Mouse (Mus musculus): ENCODE measurements around the gene Socs7.
"Not testable (repeated sequence)": the region's sequence is repeated elsewhere in the genome, so short reads cannot be mapped to it uniquely, and the experiment has no call there.

Gene Socs7

GRCm38 (mm10) chr11:97361948-97362648 lies at the start of gene Socs7:
Socs7 (plus strand) TSS chr11:97362551.
- DNase-seq = peak; percentile 94

- not testable (repeated sequence) for DNase-seq
These were observed 49.5 kb upstream of the Socs7 start for GRCm38 (mm10) chr11:97312871-97313270.

- no peak for DNase-seq
These were observed 48.2 kb upstream of the Socs7 start for GRCm38 (mm10) chr11:97314110-97314509.

- no peak for DNase-seq
These were observed 47.4 kb upstream of the Socs7 start for GRCm38 (mm10) chr11:97314751-97315503.

- peak; percentile 100 for DNase-seq
These were observed 46.5 kb upstream of the Socs7 start, which contains the start of gene Mrpl45 for GRCm38 (mm10) chr11:97315504-97316503. Mrpl45 (plus strand) TSS chr11:97315716.

- DNase-seq = no peak
These were observed 41.2 kb upstream of the Socs7 start for GRCm38 (mm10) chr11:97321197-97321596.

GRCm38 (mm10) chr11:97321894-97322600 lies 40.3 kb upstream of the Socs7 start:
- DNase-seq = not testable (repeated sequence)

GRCm38 (mm10) chr11:97325224-97325623 lies 37.1 kb upstream of the Socs7 start:
- DNase-seq = no peak

- peak; percentile 81 for DNase-seq
These were observed 34.2 kb upstream of the Socs7 start for GRCm38 (mm10) chr11:97328148-97328547.

- no peak for DNase-seq
These were observed 32.0 kb upstream of the Socs7 start for GRCm38 (mm10) chr11:97330315-97330714.

GRCm38 (mm10) chr11:97331231-97332190 lies 30.8 kb upstream of the Socs7 start:
- DNase-seq = no peak

- no peak for DNase-seq
These were observed 29.3 kb upstream of the Socs7 start for GRCm38 (mm10) chr11:97333044-97333443.

GRCm38 (mm10) chr11:97333896-97334295 lies 28.5 kb upstream of the Socs7 start:
- DNase-seq = no peak

GRCm38 (mm10) chr11:97334400-97334799 lies 28.0 kb upstream of the Socs7 start:
- DNase-seq = no peak

GRCm38 (mm10) chr11:97336238-97336637 lies 26.1 kb upstream of the Socs7 start:
- no peak for DNase-seq

- DNase-seq = no peak
These were observed 25.5 kb upstream of the Socs7 start for GRCm38 (mm10) chr11:97336751-97337345.

GRCm38 (mm10) chr11:97337363-97337762 lies 25.0 kb upstream of the Socs7 start:
- no peak for DNase-seq

GRCm38 (mm10) chr11:97338302-97338976 lies 23.9 kb upstream of the Socs7 start:
- no peak for DNase-seq

GRCm38 (mm10) chr11:97338977-97339315 lies 23.4 kb upstream of the Socs7 start:
- DNase-seq = no peak

GRCm38 (mm10) chr11:97343175-97343574 lies 19.2 kb upstream of the Socs7 start:
- no peak for DNase-seq
